Mouse (Mus musculus) embryonic facial prominence, embryonic 13.5 days (tissue): ENCODE data around the gene Sbno2. TPM values are rescaled to one million over a fixed set of nuclear protein-coding genes. Genes with fewer than 3 reads are reported as not detected.

Experiments
- ATAC-seq: fragments of 200-750 bp; cut with Nextera tagmentation; 2 replicates; pipeline ENCODE4 v1.8.0; 2017; ENCODE audit warnings: low read depth; ENCODE audit not compliant: insufficient number of reproducible peaks, insufficient read depth, low FRiP score, low TSS enrichment
- H3K27ac ChIP-seq: fragments of 300-500 bp; sonication (generic); 2 replicates; pipeline ENCODE4 v1.5.1; 2015; ENCODE audit warnings: moderate library complexity, mild to moderate bottlenecking, inconsistent platforms
- H3K27me3 ChIP-seq: fragments of 300-500 bp; sonication (generic); 2 replicates; pipeline ENCODE4 v1.6.1; 2015; ENCODE audit warnings: mild to moderate bottlenecking, inconsistent platforms
- H3K36me3 ChIP-seq: fragments of 300-500 bp; sonication (generic); 2 replicates; pipeline ENCODE4 v1.6.1; 2015; ENCODE audit warnings: mild to moderate bottlenecking, inconsistent platforms
- H3K4me1 ChIP-seq: fragments of 300-500 bp; sonication (generic); 2 replicates; pipeline ENCODE4 v1.6.1; 2015; ENCODE audit warnings: inconsistent platforms
- H3K4me2 ChIP-seq: fragments of 300-500 bp; sonication (generic); 2 replicates; pipeline ENCODE4 v1.6.1; 2015; ENCODE audit warnings: moderate library complexity, mild to moderate bottlenecking, inconsistent platforms
- H3K4me3 ChIP-seq: fragments of 300-500 bp; sonication (generic); 2 replicates; pipeline ENCODE4 v1.5.1; 2015; ENCODE audit warnings: mild to moderate bottlenecking, inconsistent platforms
- H3K9ac ChIP-seq: fragments of 300-500 bp; sonication (generic); 2 replicates; pipeline ENCODE4 v1.6.1; 2015; ENCODE audit warnings: mild to moderate bottlenecking, inconsistent platforms
- H3K9me3 ChIP-seq: fragments of 300-500 bp; sonication (generic); 2 replicates; pipeline ENCODE4 v1.6.1; 2016; ENCODE audit warnings: inconsistent platforms
- WGBS: fragments of 180-500 bp; shearing (Covaris S2); methylation state at CpG from one replicate; pipeline ENCODE4 v1.1.7; 2015; ENCODE audit warnings: mixed read lengths; 5-methylcytosine and 5-hydroxymethylcytosine counted together
- polyA plus RNA-seq: library from polyadenylated mRNA; unstranded; fragments of >200 nt; fragmentation: Nextera tagmentation; extraction: Ambion mirVana; gene quantifications from 2 replicates; pipeline ENCODE4 v1.2.1, GENCODE M21; 2015

The Sbno2 gene
- polyA plus RNA-seq, 1 experiment from 2014 or later, result 15.8 TPM

GRCm38 (mm10) chr10:80133226-80133849 is 28.0 kb upstream of the Sbno2 start:
- H3K4me2 ChIP-seq, result no peak overlapping the region
- H3K9ac ChIP-seq, result 0 out of 2 replicates have a peak overlapping the region, but pooled peaks have one; percentile 27
- H3K27me3 ChIP-seq, result peaks cover 35% of the 10 kb centered on the region
- no peak for ATAC-seq
- no peak overlapping the region for H3K4me3 ChIP-seq
- 76% methylated on average over 8 of the region's 8 CpGs for WGBS
- H3K36me3 ChIP-seq, result peaks cover 66% of the 10 kb centered on the region
- H3K4me1 ChIP-seq, result peaks cover 44% of the 10 kb centered on the region
- H3K27ac ChIP-seq, result no peak overlapping the region
- no peaks in the 10 kb centered on the region for H3K9me3 ChIP-seq

GRCm38 (mm10) chr10:80131952-80132350 is 26.6 kb upstream of the Sbno2 start:
- no peak for ATAC-seq
- Histone ChIP-seq H3K36me3 (peaks cover 80% of the 10 kb centered on the region), H3K4me3 (peak overlapping the region; percentile 26), H3K4me2 (peak overlapping the region; percentile 55), H3K4me1 (peaks cover 31% of the 10 kb centered on the region), H3K9me3 (no peaks in the 10 kb centered on the region), H3K9ac (peak overlapping the region; percentile 59), H3K27ac (0 out of 2 replicates have a peak overlapping the region, but pooled peaks have one; percentile 16), H3K27me3 (peaks cover 21% of the 10 kb centered on the region)
- WGBS, result 36% methylated on average over 27 of the region's 27 CpGs

GRCm38 (mm10) chr10:80131316-80131951 is 26.1 kb upstream of the Sbno2 start:
- ATAC-seq, result no peak
- H3K27me3 ChIP-seq, result peaks cover 15% of the 10 kb centered on the region
- WGBS, result 15% methylated on average over 55 of the region's 55 CpGs
- H3K4me1 ChIP-seq, result peaks cover 25% of the 10 kb centered on the region
- H3K4me3 ChIP-seq, result peak overlapping the region; percentile 26
- H3K9ac ChIP-seq, result peak overlapping the region; percentile 59
- no peak overlapping the region for H3K27ac ChIP-seq
- peaks cover 85% of the 10 kb centered on the region for H3K36me3 ChIP-seq
- H3K4me2 ChIP-seq, result peak overlapping the region; percentile 55
- no peaks in the 10 kb centered on the region for H3K9me3 ChIP-seq

DNA sequence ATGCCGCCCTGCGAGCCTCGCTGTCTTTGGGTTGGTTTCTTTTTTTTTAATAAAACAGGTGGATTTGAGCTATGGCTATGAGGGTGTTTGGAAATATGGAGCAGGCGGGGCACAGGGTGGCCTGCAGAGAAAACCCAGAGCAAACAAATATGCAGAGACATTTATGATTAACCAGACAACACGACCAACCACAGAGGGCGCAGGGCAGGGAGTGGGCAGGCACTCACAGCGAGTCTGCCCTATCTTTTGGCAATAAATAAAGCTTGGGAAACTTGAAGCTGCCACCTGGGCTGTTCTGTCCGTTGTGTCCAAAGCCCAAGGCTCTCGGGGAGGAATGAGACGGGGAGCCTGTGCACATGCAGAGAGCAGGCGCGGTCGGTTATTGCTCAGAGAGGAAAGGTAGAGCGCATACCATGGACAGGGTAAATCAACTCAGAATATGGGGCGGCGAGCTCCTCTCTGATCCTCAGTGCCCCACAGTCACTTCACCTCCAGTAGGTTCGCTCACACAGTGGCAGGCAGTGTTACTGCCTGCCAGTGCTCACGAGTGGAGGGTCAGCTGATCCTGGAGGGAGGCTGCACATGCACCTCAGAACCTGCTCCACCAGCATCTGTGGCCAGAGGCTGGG is 25.1 kb upstream of the Sbno2 start:
- no peaks in the 10 kb centered on the region for H3K9me3 ChIP-seq
- H3K4me1 ChIP-seq, result peaks cover 22% of the 10 kb centered on the region
- H3K4me2 ChIP-seq, result no peak overlapping the region
- no peak overlapping the region for H3K9ac ChIP-seq
- peaks cover 7% of the 10 kb centered on the region; the same call in 1 of the 2 replicates for H3K27me3 ChIP-seq
- no peak overlapping the region for H3K27ac ChIP-seq
- 85% methylated on average over 18 of the region's 18 CpGs for WGBS
- ATAC-seq, result no peak
- H3K4me3 ChIP-seq, result no peak overlapping the region
- H3K36me3 ChIP-seq, result peaks cover 95% of the 10 kb centered on the region

GRCm38 (mm10) chr10:80129846-80130245 is 24.5 kb upstream of the Sbno2 start:
- Histone ChIP-seq H3K4me2 (no peak overlapping the region), H3K36me3 (peaks cover 97% of the 10 kb centered on the region), H3K4me3 (no peak overlapping the region), H3K9ac (no peak overlapping the region), H3K4me1 (peaks cover 22% of the 10 kb centered on the region), H3K27me3 (peaks cover 1% of the 10 kb centered on the region; the same call in 1 of the 2 replicates), H3K9me3 (no peaks in the 10 kb centered on the region), H3K27ac (no peak overlapping the region)
- 88% methylated on average over 9 of the region's 9 CpGs for WGBS
- ATAC-seq, result no peak

DNA sequence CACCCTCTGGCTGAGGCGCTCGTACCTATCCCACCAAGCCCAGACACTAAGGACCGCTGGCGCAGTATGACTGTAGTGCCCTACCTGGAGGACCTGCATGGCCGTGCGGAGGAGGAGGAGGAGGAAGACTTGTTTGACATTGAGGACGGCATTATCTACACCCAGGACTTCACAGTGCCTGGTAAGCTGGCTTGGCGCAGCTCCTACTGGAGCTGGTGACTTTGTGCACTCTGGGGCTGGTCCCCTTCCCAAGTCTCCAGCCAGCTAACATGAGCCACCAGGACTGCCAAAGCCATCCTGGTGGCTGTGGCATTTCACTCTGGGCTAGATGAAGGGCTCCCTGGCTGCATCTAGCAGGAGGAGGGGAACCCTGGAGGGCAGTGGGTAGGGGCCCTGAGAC is 22.5 kb upstream of the Sbno2 start:
- H3K4me1 ChIP-seq, result peaks cover 23% of the 10 kb centered on the region
- no peak for ATAC-seq
- H3K9ac ChIP-seq, result no peak overlapping the region
- no peaks in the 10 kb centered on the region for H3K27me3 ChIP-seq
- peaks cover 98% of the 10 kb centered on the region for H3K36me3 ChIP-seq
- H3K27ac ChIP-seq, result no peak overlapping the region
- WGBS, result 90% methylated on average over 8 of the region's 8 CpGs
- no peaks in the 10 kb centered on the region for H3K9me3 ChIP-seq
- H3K4me3 ChIP-seq, result no peak overlapping the region
- H3K4me2 ChIP-seq, result no peak overlapping the region

GRCm38 (mm10) chr10:80123932-80124562 is 18.7 kb upstream of the Sbno2 start:
- whole genome bisulfite sequencing, result 93% methylated on average over 9 of the region's 9 CpGs
- no peak for ATAC-seq
- Histone ChIP-seq H3K27me3 (no peaks in the 10 kb centered on the region), H3K4me2 (no peak overlapping the region), H3K4me1 (peaks cover 17% of the 10 kb centered on the region), H3K9me3 (no peaks in the 10 kb centered on the region), H3K27ac (no peak overlapping the region), H3K4me3 (no peak overlapping the region), H3K9ac (0 out of 2 replicates have a peak overlapping the region, but pooled peaks have one; percentile 11), H3K36me3 (peaks cover 98% of the 10 kb centered on the region)

DNA sequence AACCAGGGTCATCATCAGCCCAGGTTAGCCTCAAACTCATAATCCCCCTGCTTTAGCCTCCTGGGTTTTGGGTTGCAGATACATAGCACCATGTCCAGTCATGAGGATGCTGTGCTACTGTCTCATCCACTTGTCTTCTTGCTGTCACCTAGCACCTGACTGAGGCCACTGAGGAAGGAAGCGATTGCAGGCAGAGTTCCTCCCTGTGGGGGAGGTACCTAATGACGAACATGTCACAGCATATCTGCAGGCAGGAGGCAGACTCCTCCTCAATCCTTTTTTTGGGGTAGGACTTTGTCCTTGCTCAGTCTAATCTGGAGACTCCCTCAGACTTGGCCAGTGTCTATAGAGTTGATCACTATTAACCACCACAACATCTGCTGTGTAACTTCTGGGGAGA is 16.3 kb upstream of the Sbno2 start:
- H3K36me3 ChIP-seq, result peaks cover 89% of the 10 kb centered on the region
- no peak overlapping the region for H3K4me2 ChIP-seq
- H3K27me3 ChIP-seq, result no peaks in the 10 kb centered on the region
- peaks cover 41% of the 10 kb centered on the region for H3K4me1 ChIP-seq
- WGBS, result 84% methylated on average over 2 of the region's 2 CpGs
- H3K4me3 ChIP-seq, result no peak overlapping the region
- H3K9ac ChIP-seq, result no peak overlapping the region
- no peaks in the 10 kb centered on the region for H3K9me3 ChIP-seq
- H3K27ac ChIP-seq, result no peak overlapping the region
- ATAC-seq, result no peak

DNA sequence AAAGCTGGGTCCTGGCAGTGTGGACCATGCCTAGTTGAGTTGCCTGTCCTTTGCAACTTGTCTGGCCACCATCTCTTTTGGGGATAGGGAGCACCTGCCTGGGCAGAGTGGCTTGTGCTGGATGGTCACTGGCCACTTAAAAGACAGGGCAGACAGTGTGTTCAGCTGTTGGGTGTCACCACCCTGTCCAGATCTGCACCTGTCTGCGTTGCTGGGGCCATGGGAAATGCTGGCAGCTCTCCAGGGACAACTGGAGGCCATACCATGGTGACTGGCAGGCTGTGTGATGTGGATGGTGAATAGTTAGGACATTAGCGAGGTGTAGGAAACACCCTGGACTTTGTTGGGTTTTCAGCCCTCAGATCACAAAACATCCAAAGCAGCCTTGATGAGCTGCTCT is 14.8 kb upstream of the Sbno2 start:
- no peaks in the 10 kb centered on the region for H3K9me3 ChIP-seq
- H3K4me3 ChIP-seq, result no peak overlapping the region
- H3K27me3 ChIP-seq, result no peaks in the 10 kb centered on the region
- H3K27ac ChIP-seq, result 0 out of 2 replicates have a peak overlapping the region, but pooled peaks have one; percentile 7
- no peak overlapping the region for H3K4me2 ChIP-seq
- WGBS, result 90% methylated on average over 2 of the region's 2 CpGs
- H3K9ac ChIP-seq, result peak overlapping the region; percentile 32
- ATAC-seq, result no peak
- peaks cover 42% of the 10 kb centered on the region for H3K4me1 ChIP-seq
- H3K36me3 ChIP-seq, result peaks cover 74% of the 10 kb centered on the region

DNA sequence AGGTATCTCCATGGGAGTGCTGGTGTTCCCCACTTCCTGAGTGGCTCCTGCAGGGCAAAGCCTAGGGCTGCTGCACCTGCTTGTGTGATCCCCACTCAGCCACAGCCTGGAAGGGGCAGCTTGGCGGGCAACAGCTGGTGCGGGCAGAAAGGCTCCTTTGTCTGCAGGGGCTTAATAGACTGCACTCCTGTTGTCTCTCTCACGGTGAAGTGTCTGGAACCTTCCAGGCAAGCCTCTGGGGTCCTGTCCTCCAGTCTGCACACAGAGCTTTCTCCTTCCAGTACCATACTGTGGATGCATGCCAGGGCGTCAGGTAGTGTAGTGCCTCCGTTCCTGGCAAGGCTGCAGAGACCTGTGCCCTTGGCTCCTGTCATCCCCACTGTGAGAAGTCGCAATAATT is 13.2 kb upstream of the Sbno2 start:
- peak overlapping the region; percentile 96 for H3K4me3 ChIP-seq
- no peaks in the 10 kb centered on the region for H3K9me3 ChIP-seq
- peak overlapping the region; percentile 7; the same call in 1 of the 2 replicates for H3K27ac ChIP-seq
- H3K9ac ChIP-seq, result peak overlapping the region; percentile 93
- H3K36me3 ChIP-seq, result peaks cover 58% of the 10 kb centered on the region
- WGBS, result 75% methylated on average over 6 of the region's 6 CpGs
- peak overlapping the region; percentile 98 for H3K4me2 ChIP-seq
- no peaks in the 10 kb centered on the region for H3K27me3 ChIP-seq
- no peak for ATAC-seq
- H3K4me1 ChIP-seq, result peaks cover 49% of the 10 kb centered on the region

GRCm38 (mm10) chr10:80117736-80118135 is 12.4 kb upstream of the Sbno2 start:
- Histone ChIP-seq H3K36me3 (peaks cover 50% of the 10 kb centered on the region), H3K27me3 (no peaks in the 10 kb centered on the region), H3K27ac (0 out of 2 replicates have a peak overlapping the region, but pooled peaks have one; percentile 81), H3K4me1 (peaks cover 44% of the 10 kb centered on the region), H3K4me2 (peak overlapping the region; percentile 98), H3K4me3 (peak overlapping the region; percentile 96), H3K9me3 (no peaks in the 10 kb centered on the region), H3K9ac (peak overlapping the region; percentile 93)
- WGBS, result 40% methylated on average over 1 of the region's 1 CpGs
- ATAC-seq, result no peak
